Mouse (Mus musculus) layer of hippocampus, postnatal 25 days (tissue): ENCODE data around the gene Pir. TPM values are rescaled to one million over a fixed set of nuclear protein-coding genes. Genes with fewer than 3 reads are reported as not detected.

Source experiments
- DNase-seq, 2 experiments: peaks; one replicate each; pipeline ENCODE4 v3.0.0; 2022; ENCODE audit warnings: mixed read lengths in 2 of 2, low spot score in 1 of 2; ENCODE audit errors: extremely low spot score in 1 of 2
- total RNA-seq, 2 experiments: library from RNA; stranded (reverse); gene quantifications; 2 replicates each; pipeline ENCODE4 v1.2.3; 2021

Pir gene
- total RNA-seq: 1 to 10 TPM; 5.2 to 5.9 TPM

DNA sequence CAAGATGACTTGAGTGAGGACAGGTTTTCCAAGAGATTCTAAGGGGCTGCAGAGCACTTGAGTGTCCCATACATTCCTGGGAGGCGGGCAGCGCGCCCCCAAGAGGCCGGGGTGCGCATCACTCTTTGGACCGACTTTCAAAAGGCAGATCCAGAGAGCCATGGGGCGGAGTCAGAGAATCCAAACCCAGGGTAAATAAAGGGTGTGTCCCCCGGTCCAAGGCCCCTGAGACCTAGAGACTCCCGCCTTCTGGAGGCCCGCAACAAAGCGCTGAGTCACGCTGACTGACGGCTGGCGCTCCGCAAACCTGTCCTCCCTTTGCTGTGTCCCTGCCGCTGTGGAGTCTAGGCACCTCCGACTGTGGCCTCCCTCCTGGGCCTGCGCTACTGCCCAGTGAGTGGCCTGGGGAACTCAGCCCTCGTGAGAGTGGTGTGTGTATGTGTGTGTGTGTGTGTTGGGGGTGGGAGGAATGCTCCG lies at the start of gene Pir:
Gene Pir (plus strand): TSS at position 87 of the 477 bp plus-strand sequence.
- peak; percentile 12 to 17 for DNase-seq

DNA sequence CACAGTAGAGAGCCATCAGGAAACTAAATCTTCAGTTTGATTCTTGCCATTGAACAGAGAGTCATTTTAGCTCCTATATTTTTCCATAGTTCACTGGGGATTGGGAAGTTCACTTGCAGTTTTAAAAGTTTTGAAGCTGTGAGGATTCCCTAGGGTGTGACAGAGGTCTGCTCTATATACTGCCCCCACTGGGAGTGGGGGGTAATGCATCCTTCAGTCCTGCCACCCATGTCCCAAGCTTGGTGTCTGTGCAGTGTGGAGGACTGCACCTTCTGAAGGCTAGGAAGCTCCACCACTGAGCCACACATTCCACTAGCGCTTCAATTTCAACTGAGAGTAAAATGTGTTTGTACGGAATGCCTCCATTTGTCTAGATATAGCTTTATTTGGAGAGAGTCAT lies 47.2 kb upstream of the Pir start:
- DNase-seq: no peak

DNA sequence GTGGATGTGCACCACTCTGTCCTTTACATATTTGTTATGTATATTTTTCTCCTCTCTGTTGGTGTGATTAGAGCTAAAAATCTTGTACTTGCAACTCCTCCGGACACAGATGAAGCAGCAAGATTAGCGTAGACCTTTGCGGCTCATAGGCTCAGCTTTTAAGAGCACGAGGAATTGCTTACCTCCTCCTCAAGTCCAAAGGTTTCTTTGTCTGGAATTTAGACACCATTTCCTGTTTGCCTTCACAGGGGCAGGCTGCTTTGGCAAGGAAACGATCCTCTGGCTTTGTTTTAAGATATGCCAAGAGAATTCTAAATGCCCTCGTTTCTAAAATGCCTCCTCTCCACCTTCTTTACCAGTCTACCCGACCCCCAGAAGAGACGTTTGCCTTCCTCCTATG lies 35.8 kb upstream of the Pir start:
- no peak for DNase-seq

DNA sequence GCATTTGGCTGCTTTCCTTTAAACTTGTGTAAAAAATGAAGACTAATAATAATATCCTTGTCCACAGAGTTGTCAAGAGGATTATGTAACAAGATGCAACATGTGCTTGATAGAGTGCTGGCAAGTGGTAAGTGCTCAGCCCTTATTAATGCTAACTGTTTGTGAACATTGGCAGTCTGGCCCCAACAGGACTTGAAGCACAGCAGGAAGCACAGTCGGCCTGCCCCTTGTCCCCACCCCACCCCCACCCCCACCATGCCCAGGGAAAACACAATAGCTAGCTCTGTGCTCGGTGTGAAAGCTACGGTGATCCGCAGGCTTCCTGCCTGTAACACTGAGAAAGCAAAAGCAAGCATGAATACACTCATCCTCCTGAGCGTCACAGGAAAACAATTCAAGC lies 23.5 kb upstream of the Pir start:
- DNase-seq: no peak

DNA sequence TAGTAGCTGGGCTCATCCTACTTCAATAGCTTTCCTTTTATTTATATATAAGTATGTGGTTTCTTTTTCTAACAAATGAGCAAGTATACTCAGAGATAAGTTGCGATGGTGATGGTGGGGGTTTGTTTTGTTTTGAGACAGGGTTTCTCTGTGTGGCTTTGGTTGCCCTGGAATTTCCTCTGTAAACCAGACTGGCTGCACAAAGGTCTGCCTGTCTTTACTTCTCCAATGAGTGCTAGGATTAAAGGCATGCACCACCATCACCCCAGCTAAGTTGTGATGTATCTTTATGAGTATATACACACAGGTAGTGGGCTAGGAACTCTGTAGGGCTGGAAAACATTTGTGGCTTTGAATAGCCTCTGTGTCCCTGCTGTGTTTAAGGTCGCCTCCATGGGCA lies 22.4 kb upstream of the Pir start:
- no peak for DNase-seq

DNA sequence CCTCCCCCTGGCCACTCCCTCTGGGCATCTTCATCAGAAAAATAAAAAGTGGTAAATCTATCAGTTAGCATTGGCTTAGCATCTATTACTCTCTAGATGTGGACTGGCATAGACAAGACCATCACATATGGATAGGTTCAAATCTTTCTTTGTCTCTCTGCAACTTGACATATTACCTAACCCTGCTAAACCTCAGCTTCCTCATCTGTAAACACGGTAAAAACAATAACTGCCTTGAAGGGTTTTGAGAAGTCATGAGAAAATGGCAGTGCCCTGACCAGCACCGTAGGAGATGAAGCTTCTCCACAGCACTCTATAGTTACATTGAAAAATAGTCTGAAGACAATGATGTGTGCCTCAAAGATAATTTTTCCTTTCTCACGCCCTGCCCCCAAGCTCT lies 12.6 kb upstream of the Pir start:
- DNase-seq: no peak

DNA sequence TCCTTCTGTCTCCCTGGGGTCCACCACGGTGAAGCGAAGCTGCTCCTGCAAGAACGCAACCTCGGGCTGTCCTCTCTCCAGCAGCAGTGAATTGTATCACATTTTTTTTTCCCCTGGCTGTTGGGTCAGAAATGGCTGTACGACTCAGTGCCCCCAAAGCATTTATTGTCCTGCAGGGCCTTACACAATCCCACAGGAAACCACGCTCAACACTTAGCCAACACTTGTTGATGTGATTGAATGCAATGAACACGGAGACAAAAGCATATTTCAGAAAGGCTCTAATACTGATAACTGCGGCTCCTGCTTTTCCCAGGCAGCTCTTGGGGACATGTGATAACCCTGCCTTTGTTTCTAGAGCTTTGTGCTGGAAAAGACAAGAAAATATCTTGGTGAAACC lies 11.1 kb upstream of the Pir start, which contains the start of gene Bmx:
Gene Bmx (minus strand): TSS at position 137 of the 400 bp plus-strand sequence.
- no peak for DNase-seq

DNA sequence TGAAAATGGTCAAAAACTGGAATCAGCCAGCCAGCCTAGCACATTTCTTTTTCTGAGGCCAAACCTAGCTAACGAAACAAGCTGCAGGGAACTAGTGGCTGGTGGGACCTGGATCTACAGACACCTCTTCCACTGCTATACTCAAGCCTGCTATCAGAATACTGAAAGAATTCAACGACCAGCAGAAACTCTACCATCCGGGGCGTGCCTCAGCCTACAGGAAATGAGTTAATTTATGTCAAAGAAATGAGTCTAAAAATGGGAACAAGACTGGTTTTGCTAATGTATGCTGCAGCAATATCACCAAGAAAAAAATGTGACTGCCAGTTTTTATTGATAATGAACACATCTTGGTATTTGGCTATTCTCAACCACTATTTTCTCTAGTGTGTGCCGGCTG lies 10.5 kb upstream of the Pir start:
- DNase-seq: no peak

DNA sequence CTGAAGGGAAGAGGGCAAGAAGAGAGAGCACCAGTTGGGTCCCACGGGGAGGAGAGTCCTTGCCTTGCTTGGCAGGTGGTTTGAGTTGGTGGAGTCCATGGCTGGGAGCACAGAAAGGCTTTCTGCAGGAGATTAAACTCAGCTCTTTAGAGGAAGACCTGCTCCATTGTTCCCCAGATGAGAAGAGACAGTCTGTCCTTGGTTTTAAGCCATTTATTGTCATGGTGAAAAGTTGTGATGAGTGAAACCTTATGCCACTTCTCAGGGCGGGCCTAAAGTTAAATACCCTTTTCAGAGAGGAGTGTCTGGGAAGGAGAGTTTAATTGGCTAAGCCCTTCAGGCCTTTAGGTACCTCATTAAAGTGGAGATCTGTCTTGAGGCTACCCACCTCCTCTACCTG lies 6.9 kb upstream of the Pir start:
- DNase-seq: no peak

DNA sequence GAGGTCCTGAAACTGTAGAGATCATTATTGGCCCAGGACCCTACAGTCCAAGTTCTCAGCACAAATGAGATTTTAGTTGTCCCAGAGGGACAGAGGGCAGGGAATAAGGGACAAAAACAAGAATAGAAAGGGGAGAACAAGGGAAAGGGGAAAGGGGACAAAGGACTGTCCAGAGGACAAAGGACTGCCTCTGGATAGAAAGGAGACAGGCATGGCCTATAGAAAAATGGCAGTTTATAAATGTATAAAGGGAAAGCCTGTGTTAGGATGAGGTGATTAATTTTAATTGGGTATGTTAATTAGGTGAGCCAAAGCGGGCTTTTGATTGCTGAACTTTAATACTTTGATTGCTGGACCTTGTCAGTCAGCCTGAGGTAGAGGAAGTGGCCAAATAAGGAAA lies 4.3 kb upstream of the Pir start:
- DNase-seq: no peak

DNA sequence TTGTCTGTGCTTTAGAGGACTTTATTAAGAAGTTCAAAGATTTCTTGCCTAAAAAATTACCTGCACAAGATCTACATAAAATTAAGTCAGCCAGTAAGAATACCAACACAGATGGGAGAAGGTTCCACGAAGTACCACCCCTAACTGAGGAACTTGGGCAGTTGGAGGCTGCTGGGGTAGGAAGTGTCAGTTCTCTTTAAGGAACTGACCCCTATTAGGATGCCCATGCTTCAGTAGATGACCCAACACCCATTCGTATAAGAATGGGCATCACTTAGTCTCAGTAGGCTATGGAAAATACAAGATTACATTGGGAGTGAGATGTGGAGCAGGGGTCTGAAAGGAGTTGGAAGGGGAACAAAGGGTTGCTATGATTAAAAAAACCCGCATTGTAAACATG lies 1.4 kb downstream of the Pir start:
- DNase-seq: no peak

DNA sequence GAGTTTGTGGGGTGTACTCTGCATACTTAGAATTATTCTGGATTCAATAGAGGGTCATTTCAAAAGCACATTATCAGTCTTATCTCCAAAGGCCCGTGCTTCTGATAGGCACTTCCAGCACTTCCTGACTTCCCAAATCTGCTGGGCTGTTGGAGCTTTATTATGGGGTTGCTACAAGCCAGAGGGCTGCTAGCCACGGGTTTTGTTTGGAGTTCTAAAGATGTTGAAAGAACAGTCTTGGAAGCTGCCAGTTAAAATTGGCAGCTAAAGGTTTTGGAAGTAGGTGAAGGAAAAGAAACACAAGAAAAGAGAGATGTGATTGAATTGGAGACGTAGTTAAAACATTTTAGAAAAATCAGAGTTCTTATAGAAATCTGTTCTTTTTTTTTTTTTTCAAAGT lies 6.4 kb downstream of the Pir start:
- DNase-seq: no peak

DNA sequence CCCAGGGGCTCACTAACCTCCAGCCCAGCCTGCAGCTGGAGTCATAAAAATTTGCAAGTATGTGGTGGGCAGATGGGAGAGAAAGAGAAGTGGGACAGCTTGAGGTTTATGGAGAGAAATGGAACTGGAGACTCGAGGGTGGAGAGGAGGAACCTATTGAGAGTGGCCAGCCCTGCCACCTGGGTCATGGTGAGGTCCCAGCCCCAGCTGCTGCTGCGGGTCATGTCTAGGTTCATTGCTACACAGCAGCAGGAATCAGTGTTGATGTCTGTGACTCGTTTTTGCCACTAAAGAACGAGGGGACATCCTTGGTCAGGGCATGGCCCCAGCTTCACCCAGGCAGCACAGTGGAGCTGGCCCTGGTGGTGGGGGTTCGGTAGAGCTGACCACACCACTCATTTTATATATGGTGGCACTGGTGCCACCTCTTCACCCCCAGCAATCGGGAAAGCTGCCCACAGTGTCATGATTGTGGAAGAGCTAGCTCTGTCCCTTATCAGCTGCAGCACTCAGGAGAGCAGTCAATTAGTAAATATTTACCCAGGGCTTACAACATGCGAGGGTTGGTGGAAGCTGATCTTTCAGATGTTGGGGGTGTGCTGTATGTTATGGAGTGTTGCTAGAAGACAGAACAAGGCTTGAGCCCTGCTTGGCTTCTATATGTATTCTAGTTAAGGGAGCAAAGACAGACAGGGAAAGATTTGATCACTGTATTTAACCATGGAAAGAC lies 11.9 kb downstream of the Pir start:
- no peak for DNase-seq

DNA sequence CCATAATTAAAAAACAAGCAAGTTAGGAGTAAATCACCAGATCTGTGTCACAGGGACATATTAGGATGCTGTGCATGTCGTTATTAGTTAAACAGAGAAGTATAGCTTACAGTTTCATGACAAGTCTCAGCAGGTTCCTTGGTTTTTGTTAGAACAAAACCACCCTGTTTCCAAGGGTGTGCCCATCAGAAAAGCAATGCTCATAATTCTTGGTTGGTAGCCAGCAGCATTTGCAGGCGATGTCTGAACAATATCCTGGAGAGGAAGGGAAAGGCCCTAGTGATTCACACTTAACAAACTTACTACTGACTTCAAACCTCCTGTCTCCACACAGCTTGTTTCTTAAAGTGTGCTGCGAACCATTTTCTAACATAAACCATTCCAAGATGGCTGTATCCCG lies 14.6 kb downstream of the Pir start:
- no peak for DNase-seq

DNA sequence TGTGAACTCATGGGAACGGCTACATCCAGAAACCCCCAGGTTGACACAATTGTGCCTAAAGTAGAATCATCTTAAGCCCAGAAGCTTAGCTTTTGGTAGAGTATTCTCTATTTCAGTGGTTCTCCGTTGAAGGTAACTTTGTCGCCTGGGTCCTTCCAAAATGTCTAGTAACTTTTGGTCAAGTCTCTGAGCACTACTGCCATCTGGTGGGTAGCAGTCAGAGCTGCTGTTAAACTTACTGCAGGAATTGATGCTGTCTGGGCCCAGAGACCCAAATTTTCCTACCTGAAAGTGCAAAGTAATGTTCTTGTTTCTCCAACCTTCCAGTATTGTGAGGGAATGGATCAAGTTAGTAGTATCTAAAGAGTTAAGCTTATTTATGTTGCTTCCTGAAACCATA lies 17.9 kb downstream of the Pir start:
- DNase-seq: no peak

DNA sequence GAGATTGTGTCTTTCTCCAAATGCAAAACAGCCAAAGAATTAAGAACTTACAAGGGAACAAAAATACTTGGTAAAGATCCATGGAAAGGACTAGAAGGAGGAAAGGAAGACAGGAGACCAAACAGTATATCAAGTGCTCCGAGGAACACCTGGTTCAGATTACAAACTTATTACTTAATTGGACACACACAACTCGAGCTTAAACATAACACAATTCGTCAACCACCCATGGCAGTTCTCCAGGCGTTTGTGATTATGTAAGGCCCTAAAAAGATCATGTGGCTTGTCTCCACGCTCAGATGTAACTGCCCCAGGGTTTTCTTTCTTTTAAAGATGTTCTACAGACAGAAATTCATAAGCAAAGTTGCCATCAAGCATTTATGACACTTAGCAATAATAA lies 22.0 kb downstream of the Pir start:
- no peak for DNase-seq

DNA sequence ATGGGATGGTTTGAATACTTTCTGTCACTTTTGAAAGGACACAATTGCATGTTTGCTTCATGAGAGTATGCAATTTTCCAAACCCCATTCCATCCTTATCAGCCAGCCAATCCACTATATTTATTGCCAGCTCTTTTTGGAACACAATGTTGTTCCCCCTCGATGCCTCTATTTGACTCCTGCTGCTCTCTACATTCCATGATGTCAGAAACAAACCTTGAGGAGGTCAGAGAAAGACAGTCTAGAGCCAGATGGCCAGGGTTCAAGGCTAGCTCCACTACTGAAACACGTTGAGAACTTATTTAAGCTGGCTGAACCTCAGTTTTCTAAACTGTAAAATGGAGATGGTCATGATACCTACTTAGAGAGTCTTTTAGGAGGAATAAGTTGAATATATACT lies 37.1 kb downstream of the Pir start:
- DNase-seq: no peak

DNA sequence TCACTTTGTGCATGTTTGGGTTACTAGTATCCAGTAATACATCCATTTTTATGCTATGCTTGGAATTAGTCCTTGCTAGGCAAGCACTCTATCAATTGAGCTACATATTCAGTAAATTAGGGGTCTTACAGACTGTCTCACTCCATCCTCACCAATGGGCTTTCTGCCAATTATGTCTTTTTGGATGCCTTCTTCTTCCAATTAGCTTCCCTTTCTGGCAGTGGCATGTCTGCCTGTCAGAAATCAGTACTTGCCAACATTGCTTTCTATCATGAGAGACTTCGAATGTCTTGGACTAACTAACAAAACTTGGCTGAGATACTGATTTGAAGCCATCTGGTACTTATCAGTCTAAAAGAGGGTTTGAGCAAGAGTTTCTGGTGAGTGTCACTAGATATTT lies 44.7 kb downstream of the Pir start:
- DNase-seq: no peak

DNA sequence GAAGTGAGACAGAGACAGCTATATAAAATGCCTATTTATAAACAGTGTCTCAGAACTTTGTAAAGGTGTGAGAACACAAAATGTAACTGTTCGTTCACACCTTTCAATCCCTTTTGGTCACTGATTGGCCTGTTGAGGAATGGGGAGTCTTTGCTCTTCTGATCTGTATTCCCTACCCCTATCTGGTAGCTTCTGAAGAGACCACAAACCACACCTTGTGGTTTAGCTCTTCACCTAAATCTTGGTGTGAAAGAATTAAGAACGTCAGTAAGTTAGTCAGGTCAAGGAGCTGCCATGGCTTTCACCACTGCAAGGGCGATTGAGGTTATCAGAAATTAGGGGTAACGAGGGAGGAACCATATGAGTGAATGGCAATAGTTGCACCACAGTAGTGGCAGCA lies 49.4 kb downstream of the Pir start:
- no peak for DNase-seq

DNA sequence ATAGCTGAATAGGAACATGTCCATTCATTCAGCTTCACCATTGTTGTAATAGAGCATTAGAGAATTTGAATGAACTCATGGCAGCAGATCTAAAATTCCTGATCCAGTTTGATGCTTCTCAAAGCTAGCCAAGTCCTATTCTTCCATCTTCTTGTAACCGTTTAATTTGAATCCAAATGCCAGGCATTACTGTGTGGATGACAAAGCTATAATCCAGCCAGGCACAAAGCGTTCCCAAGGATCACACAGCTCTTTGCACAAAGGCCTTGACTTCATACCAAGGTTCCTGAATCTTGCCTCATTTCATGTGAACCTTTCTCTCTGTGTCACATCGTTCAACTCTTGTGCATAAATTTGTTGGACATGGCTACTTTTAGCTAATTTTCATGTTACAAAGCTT lies 50.9 kb downstream of the Pir start:
- DNase-seq: no peak

DNA sequence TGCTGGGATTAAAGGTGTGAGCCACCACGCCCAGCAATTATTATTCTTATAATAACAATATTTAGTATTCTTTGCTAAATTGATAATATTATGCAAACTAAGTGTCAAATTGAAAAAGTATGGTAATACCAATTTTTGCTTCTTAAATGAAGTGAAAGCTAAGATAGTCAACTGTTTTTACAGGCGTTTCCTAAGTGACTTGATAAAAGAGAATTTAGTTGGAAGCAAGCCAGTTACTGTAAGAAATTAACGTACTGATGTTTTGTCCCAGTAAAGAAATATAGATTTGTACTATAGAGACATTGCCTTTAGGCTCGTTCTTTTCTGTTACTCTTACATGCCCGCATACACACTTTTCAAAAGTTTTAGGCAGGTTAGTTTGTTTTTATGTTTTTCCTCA lies 53.3 kb downstream of the Pir start:
- DNase-seq: no peak

DNA sequence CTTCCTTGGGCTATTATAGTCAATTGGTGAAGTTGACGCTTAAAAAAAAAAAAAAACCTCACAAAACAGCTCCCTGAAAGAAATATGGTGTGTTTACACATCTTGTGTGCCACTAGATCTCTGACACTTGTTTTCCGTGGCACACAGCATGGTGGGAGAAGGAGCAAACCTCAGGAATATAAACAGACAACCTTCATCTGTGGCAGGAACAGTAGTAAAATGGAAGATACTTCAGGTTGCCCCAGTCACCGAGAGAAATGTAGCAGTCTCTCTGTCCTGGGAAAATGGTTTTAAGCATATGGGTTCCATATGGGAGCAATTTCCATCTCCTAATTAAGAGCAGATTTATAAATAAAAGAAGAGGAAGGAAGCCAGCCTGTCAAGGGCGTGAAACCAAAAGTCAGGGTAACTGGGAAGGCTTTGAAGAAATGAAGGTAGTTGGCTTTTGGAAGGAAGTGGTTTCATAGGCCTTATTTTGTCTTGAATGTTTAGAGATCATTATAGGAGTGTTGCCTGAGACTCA lies 54.3 kb downstream of the Pir start:
- DNase-seq: no peak

DNA sequence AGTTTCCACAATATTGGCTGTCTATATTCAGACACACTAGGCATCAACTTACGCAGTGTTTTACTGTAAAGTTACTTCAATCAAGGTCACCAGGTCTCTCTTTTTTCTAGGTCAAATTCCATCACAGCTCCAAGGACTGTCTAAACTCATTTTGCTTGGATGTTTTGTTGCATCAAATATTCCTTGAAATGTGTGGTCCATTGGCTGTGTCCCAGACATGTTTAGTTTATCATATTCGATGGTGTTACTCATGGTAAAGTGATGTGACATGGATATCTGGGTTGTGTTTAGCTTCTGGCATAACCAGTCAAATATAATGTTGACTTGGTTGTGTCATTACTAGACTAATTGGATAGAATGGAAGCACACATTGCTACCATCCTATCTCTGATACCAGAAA lies 61.2 kb downstream of the Pir start:
- no peak for DNase-seq
